Mouse (Mus musculus): ENCODE data around the gene Spata25.

DNA sequence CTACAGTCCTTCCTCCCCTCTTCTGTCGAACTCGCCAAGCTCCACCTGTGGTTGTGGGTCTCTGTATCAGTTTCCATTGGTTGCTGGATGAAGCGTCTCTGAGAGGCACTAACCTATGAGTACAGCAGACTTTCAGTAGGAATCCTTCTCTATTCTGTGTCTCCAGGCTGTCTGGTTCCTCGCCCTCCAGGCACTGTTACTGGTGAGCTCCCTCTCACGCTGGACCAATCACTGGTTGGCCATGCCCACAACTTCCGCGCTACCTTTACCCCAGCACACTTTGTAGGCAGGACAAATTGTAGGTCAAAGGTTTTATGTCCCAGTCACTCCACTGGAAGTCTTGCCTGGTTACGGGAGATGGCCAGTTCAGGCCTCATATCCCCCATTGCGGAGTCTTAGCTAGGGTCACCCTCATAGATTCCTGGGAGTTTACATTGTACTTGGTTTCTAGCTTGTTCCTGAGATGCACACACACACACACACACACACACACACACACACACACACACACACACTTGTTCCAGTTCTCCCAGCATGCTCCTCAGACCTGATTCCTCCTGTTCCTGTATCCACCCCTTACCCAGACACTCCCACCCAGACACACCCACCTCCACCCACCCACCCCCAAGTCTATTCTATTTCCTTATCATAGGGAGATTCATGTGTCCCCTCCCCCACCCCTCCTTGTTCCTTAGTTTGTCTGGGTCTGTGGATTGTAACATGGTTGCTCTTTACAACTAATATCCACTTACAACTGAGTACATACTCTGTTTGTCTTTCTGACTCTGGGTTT lies 31.5 kb upstream of the Spata25 start:
- TF ChIP-seq CTCF (IDR thresholded peaks at IDR 0.05; ENCODE audit: low read depth) (no peak), EP300 (IDR thresholded peaks at IDR 0.05; ENCODE audit: low read depth) (no peak)

Measured in heart, postnatal 0 days (tissue).